Mouse (Mus musculus) E14TG2a.4 (cell line): ENCODE results near the gene Marcks.

Experiments used
- CTCF ChIP-seq: conservative IDR thresholded peaks from 2 replicates; pipeline ENCODE4 v1.5.1; 2014; ENCODE audit warnings: low read length
- POU5F1 ChIP-seq: IDR thresholded peaks from 2 replicates; pipeline ENCODE4 v1.6.1; 2014; ENCODE audit warnings: low read length, borderline replicate concordance

- TF ChIP-seq CTCF, result no peak
- TF ChIP-seq POU5F1, result no peak
These were observed 9.1 kb downstream of the Marcks start for GRCm38 (mm10) chr10:37129652-37130051.
